Mouse (Mus musculus): Measurements from ENCODE around the gene Tab2. TPM values are rescaled to one million over a fixed set of nuclear protein-coding genes. Genes with fewer than 3 reads are reported as not detected.

Gene Tab2
- 17.1 TPM for polyA plus RNA-seq (2017; shearing (Covaris generic))

DNA sequence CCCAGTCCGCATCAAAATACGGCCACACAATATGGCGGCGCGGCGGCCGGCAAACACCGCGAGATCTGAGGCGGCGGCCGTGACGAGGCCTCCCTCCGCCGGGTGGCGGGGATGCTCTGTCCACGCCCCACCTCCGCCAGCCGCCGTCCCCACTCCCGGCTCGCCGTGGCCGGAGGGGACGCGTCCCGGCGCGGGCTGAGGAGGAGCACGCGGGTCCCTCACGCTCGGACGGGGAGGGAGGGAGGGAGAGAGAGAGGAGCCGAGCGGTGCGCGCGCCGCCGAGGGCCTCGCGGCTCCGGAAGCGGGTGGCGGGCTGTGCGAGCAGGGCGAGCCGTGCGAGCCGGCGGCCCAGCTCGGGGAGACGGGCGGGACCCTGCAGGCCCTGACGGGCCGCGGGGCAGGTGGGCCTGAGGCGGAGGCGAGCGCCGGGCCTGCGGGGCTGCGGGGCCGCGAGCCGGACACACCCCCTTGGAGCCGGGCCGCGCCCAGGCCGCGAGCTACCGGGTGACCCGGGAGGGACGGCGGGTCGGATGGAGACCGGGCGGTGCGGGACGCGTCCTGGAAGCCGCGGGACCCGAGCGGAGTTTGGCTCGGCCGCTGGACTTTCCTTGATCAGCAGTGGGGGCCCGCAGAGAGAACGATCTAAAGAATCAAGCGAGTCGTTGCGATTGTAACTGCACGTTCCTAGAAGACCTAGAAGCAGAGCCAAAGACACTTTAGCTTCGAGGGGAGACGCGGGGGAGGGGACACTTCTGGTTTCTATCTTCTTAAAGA lies at the start of gene Tab2:
Gene Tab2, minus strand, starts transcription at position 3 of the 774 bp plus-strand sequence.

Other genes starting within 250 kb of the Tab2 start
- gene Katna1, start 230.2 kb downstream of the Tab2 start, polyA plus RNA-seq (2017; shearing (Covaris generic)) = 106 TPM
- 73.5 TPM for gene Ginm1, start 163.4 kb downstream of the Tab2 start, polyA plus RNA-seq (2017; shearing (Covaris generic))
- 94.2 TPM for gene Ppil4, start 163.3 kb downstream of the Tab2 start, polyA plus RNA-seq (2017; shearing (Covaris generic))
- 30.4 TPM for gene Zc3h12d, start 123.8 kb downstream of the Tab2 start, polyA plus RNA-seq (2017; shearing (Covaris generic))